Mouse (Mus musculus) lung, adult 2 months (tissue): Measurements from ENCODE around the gene Gins3.

Experiments
- CTCF ChIP-seq: fragments of 200-500 bp; IDR thresholded peaks from 2 replicates; pipeline ENCODE4 v1.5.1; 2011; ENCODE audit warnings: mild to moderate bottlenecking, low read length, control low read depth; ENCODE audit not compliant: insufficient read depth
- POLR2A ChIP-seq: fragments of 200-500 bp; IDR thresholded peaks from 2 replicates; pipeline ENCODE4 v1.6.1; 2011; ENCODE audit warnings: low read depth, mild to moderate bottlenecking, control low read depth, low read length, borderline replicate concordance; ENCODE audit errors: extremely low read depth

- TF ChIP-seq POLR2A: no peak
- TF ChIP-seq CTCF: no peak
These were observed 31.1 kb upstream of the Gins3 start for GRCm38 (mm10) chr8:95602168-95602567.
